Mouse (Mus musculus) testis, adult 2 months (tissue): ENCODE measurements at regions not wholly inside any gene's neighbourhood (a gene's known extent, or its start where the extent isn't known, plus 50 kb on each side); places are given as distances from the start of the nearest gene placed in this dataset.
"Not testable (repeated sequence)": the region's sequence is repeated elsewhere in the genome, so short reads cannot be mapped to it uniquely, and the experiment has no call there.

Experiments
- H3K27ac ChIP-seq: fragments of 200-500 bp; 2 replicates; pipeline ENCODE4 v1.5.1; 2012; ENCODE audit warnings: low read depth, low read length; ENCODE audit not compliant: control insufficient read depth, insufficient read depth
- H3K27me3 ChIP-seq: fragments of 200-500 bp; 2 replicates; pipeline ENCODE4 v1.6.1; 2012; ENCODE audit warnings: mild to moderate bottlenecking, low read length, moderate library complexity; ENCODE audit not compliant: control insufficient read depth, insufficient read depth
- H3K36me3 ChIP-seq: fragments of 200-500 bp; 2 replicates; pipeline ENCODE4 v1.6.1; 2012; ENCODE audit warnings: mild to moderate bottlenecking, low read length; ENCODE audit not compliant: control insufficient read depth, insufficient read depth
- H3K4me1 ChIP-seq: fragments of 200-500 bp; 2 replicates; pipeline ENCODE4 v1.6.1; 2012; ENCODE audit warnings: low read length; ENCODE audit not compliant: control insufficient read depth, insufficient read depth
- H3K4me3 ChIP-seq: fragments of 200-500 bp; 2 replicates; pipeline ENCODE4 v1.5.1; 2012; ENCODE audit warnings: low read depth, mild to moderate bottlenecking, low read length, moderate library complexity, mixed read lengths; ENCODE audit not compliant: control insufficient read depth
- CTCF ChIP-seq: fragments of 200-500 bp; IDR thresholded peaks from 2 replicates; pipeline ENCODE4 v1.5.1; 2012; ENCODE audit warnings: low read depth, mild to moderate bottlenecking, inconsistent platforms, low read length, moderate library complexity; ENCODE audit not compliant: control insufficient read depth, insufficient read depth, insufficient replicate concordance
- POLR2A ChIP-seq: fragments of 200-500 bp; IDR thresholded peaks from 2 replicates; pipeline ENCODE4 v1.6.1; 2012; ENCODE audit warnings: low read depth, mild to moderate bottlenecking, inconsistent platforms, low read length, moderate library complexity; ENCODE audit not compliant: control insufficient read depth

- no peak overlapping the region for H3K4me3 ChIP-seq
- TF ChIP-seq CTCF, result no peak
- no peak for TF ChIP-seq POLR2A
- H3K27ac ChIP-seq, result no peak overlapping the region
- H3K36me3 ChIP-seq, result no peaks in the 10 kb centered on the region
- no peaks in the 10 kb centered on the region for H3K4me1 ChIP-seq
- H3K27me3 ChIP-seq, result no peaks in the 10 kb centered on the region
Measured at GRCm38 (mm10) chr3:53737161-53737560, 80.0 kb upstream of the Frem2 start.

GRCm38 (mm10) chr3:53735607-53736006, 78.5 kb upstream of the Frem2 start:
- not testable (repeated sequence) for H3K27ac ChIP-seq

GRCm38 (mm10) chr3:53735147-53735546, 78.0 kb upstream of the Frem2 start:
- Histone ChIP-seq H3K27me3 (no peaks in the 10 kb centered on the region), H3K36me3 (no peaks in the 10 kb centered on the region), H3K27ac (no peak overlapping the region), H3K4me1 (no peaks in the 10 kb centered on the region), H3K4me3 (no peak overlapping the region)
- TF ChIP-seq CTCF, result no peak
- no peak for TF ChIP-seq POLR2A

More at GRCm38 (mm10) chr3:53735607-53736006, 78.5 kb upstream of the Frem2 start:
- not testable (repeated sequence) for H3K27me3 ChIP-seq, H3K36me3 ChIP-seq, H3K4me3 ChIP-seq, H3K4me1 ChIP-seq

GRCm38 (mm10) chr3:53730440-53730839, 73.3 kb upstream of the Frem2 start:
- Histone ChIP-seq H3K4me1 (no peaks in the 10 kb centered on the region), H3K27ac (no peak overlapping the region), H3K27me3 (no peaks in the 10 kb centered on the region), H3K4me3 (no peak overlapping the region), H3K36me3 (no peaks in the 10 kb centered on the region)
- no peak for TF ChIP-seq CTCF
- no peak for TF ChIP-seq POLR2A

- Histone ChIP-seq H3K4me3 (no peak overlapping the region), H3K4me1 (no peaks in the 10 kb centered on the region), H3K27me3 (no peaks in the 10 kb centered on the region), H3K36me3 (no peaks in the 10 kb centered on the region), H3K27ac (no peak overlapping the region)
- TF ChIP-seq CTCF (peak; percentile 42; the same call in 1 of the 2 replicates), POLR2A (no peak)
Measured at GRCm38 (mm10) chr3:53729810-53730209, 72.7 kb upstream of the Frem2 start.

- no peaks in the 10 kb centered on the region for H3K27me3 ChIP-seq
- no peaks in the 10 kb centered on the region for H3K36me3 ChIP-seq
- TF ChIP-seq POLR2A, result no peak
- TF ChIP-seq CTCF, result no peak
- no peak overlapping the region for H3K27ac ChIP-seq
- H3K4me1 ChIP-seq, result no peaks in the 10 kb centered on the region
- no peak overlapping the region for H3K4me3 ChIP-seq
Measured at GRCm38 (mm10) chr3:53729131-53729530, 72.0 kb upstream of the Frem2 start.

GRCm38 (mm10) chr3:53727737-53728136, 70.6 kb upstream of the Frem2 start:
- H3K27me3 ChIP-seq, result no peaks in the 10 kb centered on the region
- TF ChIP-seq CTCF (no peak), POLR2A (no peak)
- H3K4me3 ChIP-seq, result no peak overlapping the region
- no peak overlapping the region for H3K27ac ChIP-seq
- no peaks in the 10 kb centered on the region for H3K4me1 ChIP-seq
- no peaks in the 10 kb centered on the region for H3K36me3 ChIP-seq

GRCm38 (mm10) chr3:53707101-53707500, 49.9 kb upstream of the Frem2 start:
- H3K36me3 ChIP-seq, result no peaks in the 10 kb centered on the region
- TF ChIP-seq POLR2A, result no peak
- no peak for TF ChIP-seq CTCF
- no peaks in the 10 kb centered on the region for H3K4me1 ChIP-seq
- H3K4me3 ChIP-seq, result no peak overlapping the region
- no peaks in the 10 kb centered on the region for H3K27me3 ChIP-seq
- no peak overlapping the region for H3K27ac ChIP-seq
